Mouse (Mus musculus) left cerebral cortex, adult 2 months (tissue): ENCODE data around the gene Paqr4. TPM values are rescaled to one million over a fixed set of nuclear protein-coding genes. Genes with fewer than 3 reads are reported as not detected.

Experiments
- DNase-seq, 2 experiments: peaks; one replicate each; pipeline ENCODE4 v3.0.0; 2021 to 2022; ENCODE audit warnings: low spot score in 2 of 2, mixed read lengths in 1 of 2; ENCODE audit errors: extremely low spot score in 1 of 2
- H3K27ac ChIP-seq: fragments of 200-600 bp; 2 replicates; pipeline ENCODE4 v1.8.1; 2022
- H3K4me3 ChIP-seq: fragments of 200-600 bp; 2 replicates; pipeline ENCODE4 v1.8.1; 2022
- CTCF ChIP-seq: fragments of 200-600 bp; IDR thresholded peaks from 2 replicates; pipeline ENCODE4 v1.8.1; 2022; ENCODE audit warnings: antibody characterized with exemption, mild to moderate bottlenecking, moderate library complexity
- intact Hi-C: fragments of 180-260 bp; cut with DNase I; formaldehyde crosslinking; loops from one replicate; pipeline ENCODE4 v1.15.1; 2025
- total RNA-seq, 2 experiments: library from RNA; stranded (reverse); gene quantifications; 2 replicates each; pipeline ENCODE4 v1.2.3; 2021

Paqr4 gene
- total RNA-seq, 2 experiments from 2014 or later, result 50.9 to 56.0 TPM

GRCm38 (mm10) chr17:23719455-23719854 is 21.2 kb downstream of the Paqr4 start:
- no peak overlapping the region for H3K4me3 ChIP-seq
- DNase-seq, result no peak
- no peak overlapping the region for H3K27ac ChIP-seq
- no peak for TF ChIP-seq CTCF
- intact Hi-C loops, result no loop called here

DNA sequence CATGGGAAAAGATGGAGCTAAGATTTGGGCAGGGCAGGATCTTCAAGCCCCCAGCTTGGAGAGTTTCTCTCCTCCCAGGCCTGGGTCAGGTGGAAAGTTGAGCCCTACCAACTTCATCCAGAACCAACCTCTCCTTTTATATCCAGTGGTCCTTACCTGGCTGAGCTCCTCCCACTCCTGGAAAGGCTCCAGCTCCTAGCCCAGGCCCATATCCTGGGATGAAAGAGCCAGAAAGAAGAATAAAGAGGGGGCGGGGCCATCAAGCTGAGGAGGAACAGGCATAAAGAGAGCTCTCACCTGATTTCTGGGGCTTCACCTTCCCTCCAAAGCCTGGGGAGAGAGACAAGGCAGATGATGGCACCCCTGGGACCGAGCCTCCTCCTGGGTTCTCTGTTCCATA is 23.7 kb downstream of the Paqr4 start:
- no peak for DNase-seq
- TF ChIP-seq CTCF, result no peak
- intact Hi-C loops, result no loop called here

GRCm38 (mm10) chr17:23706212-23706611 is 34.5 kb downstream of the Paqr4 start:
- H3K4me3 ChIP-seq, result no peak overlapping the region
- H3K27ac ChIP-seq, result no peak overlapping the region
- peak; percentile 72 to 78 for DNase-seq
- peak; percentile 98 for TF ChIP-seq CTCF
- intact Hi-C loops, result loop anchor here (2.0 to 10.0 kb wide), 3 partner anchors 45 to 511 kb away; partner anchors contain the start of genes Bicdl2 and Zfp40

More for the DNA sequence above, 23.7 kb downstream of the Paqr4 start:
- H3K27ac ChIP-seq, result no peak overlapping the region
- no peak overlapping the region for H3K4me3 ChIP-seq

DNA sequence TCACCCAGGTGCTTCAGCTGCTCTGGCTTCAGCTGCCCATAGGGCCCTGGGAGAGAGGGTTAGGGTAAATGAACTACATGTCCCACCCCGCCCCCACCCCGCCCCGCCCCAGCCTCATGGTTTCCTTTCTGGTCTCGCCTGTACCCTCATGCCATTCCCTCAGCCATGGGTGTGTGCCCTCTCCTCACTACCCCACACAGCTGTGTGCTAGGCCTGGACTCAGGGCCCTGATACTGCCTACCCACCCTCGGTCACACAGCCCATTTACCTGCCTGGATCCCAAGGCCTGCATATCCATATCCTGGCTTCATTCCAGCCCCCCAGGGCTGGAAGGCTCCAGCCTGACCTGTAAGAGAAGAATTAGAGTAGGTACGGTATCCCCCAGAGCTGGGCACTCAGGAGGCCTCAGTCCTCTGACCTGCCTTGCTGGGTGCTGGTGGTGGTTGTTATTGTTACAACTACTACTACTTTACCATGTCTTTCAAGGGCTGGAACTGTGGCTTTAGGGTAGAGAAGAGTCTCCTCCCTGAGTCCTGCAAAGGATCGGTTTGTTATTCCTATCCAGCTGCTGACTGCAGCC is 35.1 kb downstream of the Paqr4 start:
- no peak overlapping the region for H3K4me3 ChIP-seq
- TF ChIP-seq CTCF, result no peak
- intact Hi-C loops, result loop anchor here (2.0 to 10.0 kb wide), 3 partner anchors 45 to 511 kb away; partner anchors contain the start of genes Bicdl2 and Zfp40
- no peak overlapping the region for H3K27ac ChIP-seq
- no peak for DNase-seq

DNA sequence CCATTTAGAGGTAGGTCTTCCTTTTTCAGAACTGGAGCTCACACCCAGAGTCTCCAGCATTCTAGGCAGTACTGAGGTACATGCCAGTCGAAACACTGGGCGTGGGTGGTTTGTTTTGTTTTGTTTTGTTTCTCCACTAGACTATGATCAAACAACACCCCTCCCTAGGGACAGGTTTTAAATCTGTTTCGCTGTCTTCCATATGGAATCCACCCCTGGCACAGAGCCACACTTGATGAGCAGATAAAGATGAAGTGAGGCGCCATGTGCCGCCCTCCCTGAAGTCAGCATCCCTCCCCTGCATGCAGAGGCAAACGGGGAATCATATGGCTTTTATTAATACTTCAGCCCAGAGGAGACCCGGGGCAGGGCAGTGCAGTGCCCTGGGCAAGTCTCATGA is 35.9 kb downstream of the Paqr4 start:
- Histone ChIP-seq H3K4me3 (no peak overlapping the region), H3K27ac (no peak overlapping the region)
- intact Hi-C loops, result loop anchor here (5.0 to 10.0 kb wide), 2 partner anchors 132 to 510 kb away; partner anchors contain the start of gene Zfp40
- TF ChIP-seq CTCF, result no peak
- peak; percentile 20 to 30 for DNase-seq

- intact Hi-C loops, result loop anchor here (10.0 kb wide), 1 partner anchor 508 kb away; the partner anchor contains the start of gene Zfp40
- TF ChIP-seq CTCF, result no peak
- Histone ChIP-seq H3K27ac (no peak overlapping the region), H3K4me3 (no peak overlapping the region)
- DNase-seq, result no peak
Observed at GRCm38 (mm10) chr17:23703301-23703700, 37.4 kb downstream of the Paqr4 start.

GRCm38 (mm10) chr17:23700079-23700478 is 40.6 kb downstream of the Paqr4 start:
- peak; percentile 79 for TF ChIP-seq CTCF
- DNase-seq, result peak; percentile 84 to 88
- intact Hi-C loops, result loop anchor here (1.0 to 10.0 kb wide), 2 partner anchors 27 to 505 kb away; partner anchors contain the start of genes Hcfc1r1, Thoc6 and Zfp40
- Histone ChIP-seq H3K4me3 (peak overlapping the region; percentile 59), H3K27ac (peak overlapping the region; percentile 67; the same call in 1 of the 2 replicates)

DNA sequence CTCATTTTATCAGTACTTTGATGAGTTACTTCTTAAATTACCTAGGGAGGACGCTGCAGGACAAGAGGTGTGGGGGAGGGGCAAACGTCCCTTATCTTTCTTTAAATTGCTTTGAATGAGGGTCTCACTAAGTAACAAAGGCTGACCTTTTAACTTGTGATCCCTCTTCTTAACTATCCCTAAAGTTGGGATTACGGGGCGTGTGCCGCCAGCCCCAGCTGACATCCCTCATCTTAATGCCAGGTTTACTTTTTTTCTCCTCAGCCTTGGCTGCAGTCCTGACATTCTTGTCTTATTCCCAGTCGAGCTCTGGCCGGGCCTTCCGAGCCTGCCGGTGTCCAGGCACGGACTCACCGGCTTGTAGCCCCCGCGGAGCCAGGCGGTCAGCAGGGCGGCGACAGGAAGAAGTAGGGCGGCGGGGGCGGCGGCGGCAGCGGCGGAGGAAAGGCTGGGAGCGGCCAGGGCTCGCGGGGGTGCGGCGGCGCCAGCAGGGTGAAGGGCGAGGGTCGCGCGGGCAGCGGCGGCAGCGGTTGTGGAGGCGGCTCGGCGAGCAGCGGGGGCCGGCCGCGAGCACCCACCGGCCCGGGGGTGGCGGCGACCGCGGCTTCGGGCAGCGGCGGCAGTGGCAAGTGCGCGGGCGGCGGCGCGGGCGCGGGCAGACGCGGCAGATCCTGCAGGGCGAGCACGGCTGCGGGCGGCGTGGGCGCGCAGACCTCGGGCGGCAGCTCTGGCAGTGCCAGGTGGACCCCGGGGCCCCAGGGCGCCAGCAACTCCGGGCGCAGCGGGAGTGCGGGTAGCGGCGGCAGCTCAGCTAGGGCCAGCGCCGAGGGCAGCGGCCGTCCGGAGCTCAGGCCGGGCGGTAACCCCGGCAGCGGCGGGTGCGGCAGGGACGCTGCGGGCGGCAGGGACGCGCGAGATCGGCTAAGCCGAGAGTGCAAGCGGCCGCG is 41.3 kb downstream of the Paqr4 start:
- peak; percentile 38 to 53 for DNase-seq
- no peak for TF ChIP-seq CTCF
- Histone ChIP-seq H3K4me3 (peak overlapping the region; percentile 59), H3K27ac (peak overlapping the region; percentile 67; the same call in 1 of the 2 replicates)
- intact Hi-C loops, result loop anchor here (1.0 to 10.0 kb wide), 2 partner anchors 26 to 505 kb away; partner anchors contain the start of genes Hcfc1r1, Thoc6 and Zfp40

DNA sequence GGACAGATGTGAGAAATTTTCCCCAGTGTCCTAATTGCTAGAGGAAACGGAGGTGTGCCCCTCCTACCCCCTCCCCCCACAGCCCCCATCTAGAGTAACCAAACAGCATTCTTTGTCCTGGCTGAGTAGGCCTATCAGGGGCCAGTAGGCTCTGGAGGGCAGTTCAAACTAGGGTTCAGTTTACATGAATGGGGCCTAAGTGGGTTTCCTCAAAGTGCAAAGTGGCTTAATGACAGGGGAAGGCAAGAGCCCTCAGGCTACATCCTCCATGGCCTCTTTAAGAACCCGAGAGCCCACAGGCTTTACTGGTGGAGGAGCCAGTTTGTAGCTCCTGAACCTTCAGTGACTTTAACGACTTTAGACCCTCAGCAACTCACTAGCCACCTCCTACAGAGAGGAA is 44.9 kb downstream of the Paqr4 start:
- TF ChIP-seq CTCF, result no peak
- intact Hi-C loops, result no loop called here
- no peak overlapping the region for H3K27ac ChIP-seq
- no peak for DNase-seq
- H3K4me3 ChIP-seq, result no peak overlapping the region

- DNase-seq, result no peak
- intact Hi-C loops, result no loop called here
- no peak overlapping the region for H3K27ac ChIP-seq
- no peak overlapping the region for H3K4me3 ChIP-seq
- no peak for TF ChIP-seq CTCF
Observed at GRCm38 (mm10) chr17:23694491-23694890, 46.2 kb downstream of the Paqr4 start.

Other genes starting within 250 kb of the Paqr4 start
- gene Zfp213, start 176.6 kb downstream of the Paqr4 start, total RNA-seq, result 1 to 10 TPM; 6.8 TPM
- 10 to 100 TPM; 24.7 to 32.0 TPM for gene Zfp13, start 141.4 kb downstream of the Paqr4 start, total RNA-seq
- not detected for gene Zscan10, start 140.0 kb downstream of the Paqr4 start, total RNA-seq
- gene Mmp25, start 95.6 kb downstream of the Paqr4 start, total RNA-seq, result under 1 TPM; 0.07 to 0.12 TPM
- not detected for gene Bicdl2, start 80.4 kb downstream of the Paqr4 start, total RNA-seq
- 100 to 1,000 TPM; 127 to 129 TPM for gene Hcfc1r1, start 67.3 kb downstream of the Paqr4 start, total RNA-seq
- gene Thoc6, start 67.0 kb downstream of the Paqr4 start, total RNA-seq, result 1 to 10 TPM; 5.5 to 7.2 TPM
- gene Tnfrsf12a, start 63.4 kb downstream of the Paqr4 start, total RNA-seq, result 10 to 100 TPM; 10.3 to 14.3 TPM
- gene Cldn6, start 61.6 kb downstream of the Paqr4 start, total RNA-seq, result not detected
- under 1 TPM in 1 of 2 experiments, not detected in 1; 0.23 TPM for gene Cldn9, start 56.8 kb downstream of the Paqr4 start, total RNA-seq
- gene 1520401A03Rik, start 18.1 kb downstream of the Paqr4 start, total RNA-seq, result under 1 TPM; 0.23 to 0.32 TPM
- gene Pkmyt1, start 14.5 kb downstream of the Paqr4 start, total RNA-seq, result 1 to 10 TPM; 4.3 TPM
- gene Kremen2, start 5.0 kb upstream of the Paqr4 start, total RNA-seq, result under 1 TPM; 0.68 TPM
- 100 to 1,000 TPM; 425 to 428 TPM for gene Flywch1, start 30.7 kb upstream of the Paqr4 start, total RNA-seq
- 10 to 100 TPM; 11.9 to 13.7 TPM for gene Flywch2, start 45.2 kb upstream of the Paqr4 start, total RNA-seq
- gene Srrm2, start 49.7 kb upstream of the Paqr4 start, total RNA-seq, result 100 to 1,000 TPM; 671 to 678 TPM
- gene Elob, start 88.3 kb upstream of the Paqr4 start, total RNA-seq, result 100 to 1,000 TPM; 337 to 365 TPM
- gene Prss33, start 95.2 kb upstream of the Paqr4 start, total RNA-seq, result not detected
- not detected for gene Prss32, start 103.0 kb upstream of the Paqr4 start, total RNA-seq
- 1 to 10 TPM; 1.1 to 2.2 TPM for gene Prss41, start 103.3 kb upstream of the Paqr4 start, total RNA-seq
- not detected for gene Prss21, start 127.2 kb upstream of the Paqr4 start, total RNA-seq
- not detected for gene Dcpp1, start 140.0 kb upstream of the Paqr4 start, total RNA-seq
- gene Dcpp2, start 140.0 kb upstream of the Paqr4 start, total RNA-seq, result not detected
- gene Dcpp3, start 176.6 kb upstream of the Paqr4 start, total RNA-seq, result not detected
- gene Sbp, start 200.8 kb upstream of the Paqr4 start, total RNA-seq, result not detected
- not detected for gene Sbpl, start 214.4 kb upstream of the Paqr4 start, total RNA-seq
- gene Prss30, start 239.7 kb upstream of the Paqr4 start, total RNA-seq, result 1 to 10 TPM in 1 of 2 experiments, under 1 TPM in 1; 0.45 to 1.1 TPM